Mouse (Mus musculus) frontal cortex, postnatal 10 days (tissue): Measurements from ENCODE around the gene Cd24a.

Source experiments
- DNase-seq, 2 experiments: peaks; one replicate each; pipeline ENCODE4 v3.0.0; 2022; ENCODE audit warnings: low spot score in 2 of 2, mixed read lengths in 1 of 2

Gene Cd24a

DNA sequence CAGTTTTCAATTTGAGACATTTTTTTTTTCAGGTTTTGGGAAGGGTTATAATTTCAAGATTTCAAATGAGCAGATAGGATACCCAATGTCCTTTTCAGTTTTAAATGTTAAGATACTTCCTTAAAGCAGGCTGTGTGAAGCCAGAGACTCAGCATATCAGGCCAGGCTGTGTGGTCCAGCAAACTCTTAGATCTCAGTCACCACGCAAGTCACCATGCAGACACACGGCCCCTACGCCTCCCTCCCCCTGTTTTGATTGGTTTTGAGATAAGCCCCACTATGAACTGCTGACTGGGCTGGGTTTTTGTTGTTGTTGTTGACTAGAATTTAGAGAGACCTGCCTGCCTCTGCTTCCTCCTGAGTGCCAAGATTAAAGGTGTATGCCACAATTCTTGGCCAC, 3.2 kb downstream of the Cd24a start:
- DNase-seq = no peak

DNA sequence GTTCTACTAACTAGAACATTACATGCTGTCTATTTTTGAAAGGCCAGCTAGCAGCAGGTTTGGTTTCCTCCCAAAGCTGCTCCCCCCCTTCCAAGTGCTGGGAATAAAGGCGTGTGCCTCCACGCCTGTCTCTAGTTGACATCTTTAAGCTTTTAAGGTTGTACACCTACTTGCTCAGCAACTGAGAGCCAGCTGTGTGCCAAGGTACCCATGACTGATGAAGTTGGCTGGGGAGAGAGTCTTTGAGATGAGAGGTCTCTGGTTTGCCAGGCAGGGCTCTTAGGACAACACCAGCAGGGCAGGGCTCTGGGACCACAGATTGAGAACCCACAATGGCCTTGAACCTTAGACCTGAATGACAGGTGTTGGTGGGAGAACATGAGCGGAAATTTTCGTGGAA, 6.5 kb downstream of the Cd24a start:
- no peak for DNase-seq

DNA sequence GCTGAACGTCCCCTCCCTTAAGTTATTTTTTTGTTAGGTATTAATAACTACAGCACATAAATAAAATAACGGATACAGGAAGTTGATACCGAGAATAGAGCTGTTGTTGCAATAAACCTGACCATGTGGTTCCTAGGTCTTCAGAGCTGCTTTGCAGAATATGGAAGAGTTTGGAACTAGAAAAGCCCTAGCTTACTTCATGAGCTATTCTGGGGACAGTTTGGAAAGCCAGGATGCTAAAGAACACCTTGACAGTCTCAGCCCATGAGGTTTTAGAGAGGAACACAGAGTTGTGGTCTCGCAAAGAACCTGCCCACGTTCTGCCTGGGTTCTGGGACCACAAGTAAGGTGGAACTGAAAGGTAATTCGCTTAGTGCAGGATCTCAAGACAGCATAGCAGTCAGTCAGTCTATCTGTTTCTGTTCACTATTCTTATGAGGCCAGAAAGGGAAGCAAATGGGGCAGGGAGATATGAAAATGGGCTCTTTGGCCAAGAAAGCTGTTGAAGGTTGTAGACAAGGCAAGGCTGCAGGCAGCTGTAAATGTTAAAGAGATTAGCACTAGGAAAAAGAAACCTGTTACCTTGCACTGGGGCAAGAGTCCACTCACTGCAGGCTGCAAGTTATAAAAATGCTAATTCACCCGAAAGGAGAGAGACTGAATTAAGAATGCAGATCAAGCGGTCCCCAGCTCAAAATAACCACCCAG, 10.5 kb downstream of the Cd24a start:
- DNase-seq = no peak

DNA sequence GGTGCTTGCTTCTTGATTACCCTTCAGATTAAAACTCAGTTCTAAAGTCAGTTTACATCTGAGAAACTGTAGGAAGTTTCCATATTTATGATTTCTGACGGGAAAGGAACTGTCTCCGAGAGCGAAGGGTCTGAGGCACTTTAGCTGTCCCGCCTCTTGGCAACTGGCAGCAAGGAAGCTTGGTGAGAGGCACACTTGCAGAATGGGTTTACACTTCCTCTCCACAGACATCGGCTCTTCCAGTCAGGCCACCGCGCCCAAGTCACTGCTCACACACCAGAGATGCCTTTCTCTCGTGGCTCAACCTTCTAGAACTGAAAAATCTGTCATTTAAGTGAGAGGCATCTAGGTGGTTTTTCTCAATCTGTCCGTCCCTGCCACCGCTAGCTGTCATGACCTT, 13.4 kb downstream of the Cd24a start:
- no peak for DNase-seq

DNA sequence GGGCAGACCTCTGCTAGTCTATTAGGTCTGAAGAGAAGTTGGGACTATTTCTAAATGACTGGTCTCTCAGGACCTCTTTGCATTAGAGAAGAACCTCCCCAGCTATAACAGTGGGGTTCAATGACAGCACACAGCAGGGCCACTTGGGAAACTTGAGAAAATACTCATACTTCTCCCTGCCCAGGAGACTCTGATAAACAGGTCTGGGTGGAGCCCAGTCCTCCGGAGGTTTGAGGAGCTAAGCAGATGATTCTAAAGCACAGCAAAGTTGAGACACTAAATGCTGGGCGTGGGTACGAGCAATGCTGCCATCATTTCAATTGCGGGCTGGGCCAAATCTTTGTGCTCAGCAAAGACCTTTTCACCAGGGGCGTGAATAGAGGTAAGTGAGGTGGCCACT, 15.1 kb downstream of the Cd24a start:
- no peak for DNase-seq

DNA sequence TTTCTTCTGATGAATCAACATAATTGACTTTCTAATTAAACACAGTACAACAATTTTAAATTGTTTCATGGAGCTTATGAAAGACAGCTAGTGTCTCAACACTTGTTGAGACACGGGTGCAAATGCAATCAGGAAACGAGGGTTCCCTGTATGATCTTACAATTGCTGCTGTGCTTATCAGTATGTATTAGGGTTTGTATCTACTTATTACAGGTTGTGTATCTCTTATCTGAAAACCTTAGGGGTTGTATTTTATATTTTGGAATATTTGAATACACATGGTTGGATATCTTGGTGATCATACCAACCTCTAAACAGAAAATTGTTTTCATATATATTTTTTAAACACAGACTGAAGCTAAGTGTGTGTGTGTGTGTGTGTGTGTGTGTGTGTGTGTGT, 16.1 kb downstream of the Cd24a start:
- DNase-seq = no peak

DNA sequence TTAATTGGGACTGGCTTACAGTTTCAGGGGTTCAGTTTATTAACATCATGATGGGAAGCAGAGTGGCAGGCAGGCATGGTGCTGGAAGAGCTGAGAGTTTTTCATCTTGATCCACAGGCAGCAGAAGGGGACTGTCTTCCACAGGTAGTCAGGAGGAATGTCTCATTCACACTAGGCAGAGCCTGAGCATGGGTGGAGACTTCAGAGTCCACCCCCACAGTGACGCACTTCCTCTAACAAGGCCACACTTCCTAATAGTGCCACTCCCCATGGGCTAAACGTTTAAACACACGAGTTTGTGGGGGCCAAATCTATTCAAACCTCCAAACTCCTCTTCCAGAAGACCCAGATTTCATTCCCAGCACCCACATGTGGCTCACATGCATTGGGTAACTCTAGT, 16.8 kb downstream of the Cd24a start:
- DNase-seq = no peak

DNA sequence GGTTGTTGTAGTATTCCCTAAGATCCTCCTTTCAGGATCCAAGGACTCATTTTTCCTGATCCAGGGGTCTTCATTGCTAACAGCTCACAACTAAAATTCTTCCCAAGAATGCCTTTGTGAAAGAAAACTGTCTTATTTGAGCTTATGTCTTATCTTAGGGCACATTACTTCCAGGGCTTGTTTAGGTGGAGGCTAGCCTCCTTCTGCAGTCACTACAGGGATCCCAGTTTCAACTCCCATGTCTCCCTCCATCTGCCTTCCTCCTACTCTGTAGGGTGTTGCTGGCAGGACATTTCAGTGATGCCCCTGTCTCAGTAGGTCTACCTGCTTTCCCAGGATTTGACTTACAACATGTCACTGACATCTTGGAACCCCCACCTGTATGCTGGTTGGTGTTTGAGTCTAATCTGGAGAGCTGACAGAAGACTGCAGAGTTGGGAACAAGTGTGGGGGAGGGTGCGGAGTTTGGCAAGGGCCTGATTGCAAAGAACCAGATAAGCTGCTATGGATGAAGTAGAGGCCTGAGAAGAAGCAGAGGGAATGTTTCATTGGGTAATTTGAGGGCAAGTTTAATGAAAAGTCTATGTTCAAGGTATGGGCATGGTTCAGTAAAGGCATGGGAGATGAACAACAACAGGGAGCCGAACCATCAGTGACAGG, 20.1 kb downstream of the Cd24a start:
- DNase-seq = no peak

DNA sequence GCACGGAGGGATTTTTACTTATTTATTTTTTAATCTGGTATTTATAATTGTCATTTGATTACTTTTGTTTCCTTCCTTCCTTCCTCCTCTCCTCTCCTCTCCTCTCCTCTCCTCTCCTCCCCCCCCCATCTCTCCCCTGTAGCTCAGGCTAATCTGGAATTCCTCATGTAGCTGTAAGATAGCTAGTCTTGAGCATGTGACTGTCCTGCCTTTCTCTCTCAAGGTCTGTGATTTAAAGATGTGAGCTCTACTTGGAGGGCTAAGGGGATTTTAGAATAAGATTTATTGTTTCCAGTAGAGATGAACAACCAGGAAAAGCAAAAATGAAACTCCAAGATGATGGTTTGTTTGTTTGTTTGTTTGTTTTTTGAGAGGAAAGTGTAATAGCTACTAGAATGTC, 23.0 kb downstream of the Cd24a start:
- no peak for DNase-seq

DNA sequence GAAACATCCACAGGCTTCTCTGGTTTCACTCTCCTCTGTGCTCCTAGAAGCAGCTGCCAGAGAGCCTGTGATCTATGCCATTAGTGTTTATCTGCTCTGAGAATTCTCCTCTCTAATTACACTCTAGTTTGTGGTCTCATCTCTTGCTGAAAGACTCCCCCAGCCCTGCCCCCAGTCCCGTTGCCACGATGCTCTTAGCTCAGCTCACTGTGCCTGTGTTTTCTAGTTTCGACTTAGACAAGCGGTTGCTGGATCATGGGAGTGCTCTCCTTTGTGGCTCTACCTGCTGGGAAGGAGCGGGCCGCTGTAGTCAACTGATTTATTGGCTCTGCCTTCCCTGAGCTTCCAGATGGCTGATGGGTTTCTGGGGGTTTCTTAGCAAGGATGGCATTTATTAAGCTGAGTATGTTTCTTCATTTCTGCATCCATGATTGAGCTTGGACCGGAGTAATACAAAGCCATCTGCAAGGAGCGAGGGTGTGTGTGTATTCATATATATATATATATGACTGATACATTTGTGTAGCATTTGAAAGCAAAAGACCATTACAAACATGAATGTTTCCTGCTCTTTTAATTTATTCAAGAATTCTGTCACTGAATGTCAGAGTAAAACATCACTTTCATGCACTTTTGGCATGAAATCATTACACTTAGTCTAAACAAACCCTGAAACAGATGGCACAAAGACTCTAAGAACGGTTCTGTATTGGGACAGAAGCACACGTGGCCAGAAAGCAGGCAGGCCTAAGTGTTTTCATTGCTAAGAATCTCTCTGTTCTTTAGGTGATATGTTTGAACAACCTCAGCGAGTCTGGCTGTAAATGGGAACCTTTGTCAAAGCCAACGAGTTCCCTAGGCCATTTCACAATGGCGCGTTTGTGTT, 23.7 kb downstream of the Cd24a start:
- DNase-seq = no peak

DNA sequence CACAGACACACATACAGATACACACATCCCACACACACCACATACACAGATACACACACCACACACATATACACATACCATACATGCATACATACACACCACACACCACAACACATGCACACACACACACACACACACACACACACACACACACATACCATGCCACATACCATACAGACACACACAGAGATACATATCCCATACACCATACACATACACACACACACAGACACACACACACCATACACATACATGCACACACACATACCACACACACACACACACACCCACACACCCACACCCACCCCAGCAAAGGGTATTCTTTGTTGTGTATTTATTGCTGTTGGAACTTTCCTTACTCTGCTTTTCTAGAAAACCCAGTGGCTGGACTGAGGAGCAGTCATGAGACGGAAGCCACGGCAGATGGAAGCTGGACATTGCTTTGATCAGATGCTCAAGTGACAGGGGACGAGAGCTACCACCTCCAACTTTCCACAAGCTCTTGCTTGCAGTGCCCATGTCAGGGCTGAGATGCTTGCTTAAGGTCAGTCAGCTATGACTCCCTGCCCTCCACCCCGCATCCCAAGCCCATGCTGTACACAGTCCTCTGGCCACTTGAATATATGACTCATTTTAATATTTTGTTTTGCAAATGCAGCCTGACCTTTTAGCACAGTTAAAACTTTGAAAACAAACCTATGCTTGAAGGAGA, 26.0 kb downstream of the Cd24a start:
- no peak for DNase-seq

DNA sequence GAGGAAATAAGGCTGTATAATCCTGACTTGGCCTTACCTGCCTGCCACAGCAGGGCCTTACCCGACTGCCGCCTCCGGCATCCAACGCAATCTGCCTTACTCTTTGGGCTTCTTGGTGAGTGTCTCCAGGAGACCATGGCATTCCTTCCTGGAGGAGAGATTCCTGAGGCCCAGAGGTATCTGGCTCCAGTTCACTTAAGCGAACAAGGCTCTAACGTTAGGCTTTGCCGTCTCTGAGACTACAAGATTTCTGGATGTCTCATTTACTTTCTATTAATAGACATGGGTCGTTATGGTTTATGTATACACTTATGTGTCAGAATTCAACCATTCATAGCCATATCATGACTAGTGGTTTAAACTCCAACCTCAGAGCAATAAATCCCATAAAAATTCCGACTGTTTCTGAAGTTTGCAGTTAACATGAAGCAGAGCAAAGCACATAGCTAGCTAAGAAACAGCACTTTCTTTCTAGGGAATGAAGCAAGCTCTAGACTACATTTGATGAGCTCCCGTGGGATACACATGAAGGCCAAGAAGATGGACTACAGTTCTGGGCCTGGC, 26.7 kb downstream of the Cd24a start:
- DNase-seq = no peak

DNA sequence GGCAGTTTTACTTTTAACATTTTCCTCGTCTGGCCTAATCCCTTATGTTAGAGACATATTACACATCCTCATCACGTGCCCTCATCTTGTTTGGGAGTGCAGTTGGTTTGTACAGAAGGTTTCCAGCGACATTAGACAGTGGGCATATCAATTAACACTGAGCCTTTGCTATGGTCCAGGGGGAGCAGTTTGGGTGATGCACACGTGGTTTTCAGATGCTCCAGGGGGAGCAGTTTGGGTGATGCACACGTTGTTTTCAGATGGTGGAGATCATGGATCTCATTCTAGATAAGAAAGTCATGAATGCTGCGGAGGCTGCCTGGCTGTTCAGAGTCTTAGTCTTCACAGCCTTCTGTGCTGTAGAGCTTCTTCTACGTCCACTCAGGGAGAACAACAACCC, 27.8 kb downstream of the Cd24a start:
- no peak for DNase-seq

DNA sequence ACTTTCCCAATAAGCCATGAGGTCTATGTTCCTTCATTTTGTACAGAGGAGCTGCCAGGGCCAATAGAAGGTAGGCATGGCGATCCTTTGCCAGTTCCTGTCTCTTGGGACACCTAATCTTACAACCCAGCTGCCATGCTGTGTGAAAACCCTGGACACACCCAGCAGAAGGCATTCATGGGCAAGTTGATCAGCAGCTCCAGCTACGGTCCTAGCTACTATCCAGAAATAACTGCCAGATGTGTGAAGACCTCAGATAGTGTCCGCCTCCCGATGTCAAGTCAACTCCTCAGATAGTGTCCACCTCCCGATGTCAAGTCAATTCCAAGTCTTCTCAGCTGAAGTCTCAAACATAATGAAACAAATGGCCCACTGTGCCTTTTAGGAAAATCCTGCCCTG, 31.4 kb downstream of the Cd24a start:
- no peak for DNase-seq

DNA sequence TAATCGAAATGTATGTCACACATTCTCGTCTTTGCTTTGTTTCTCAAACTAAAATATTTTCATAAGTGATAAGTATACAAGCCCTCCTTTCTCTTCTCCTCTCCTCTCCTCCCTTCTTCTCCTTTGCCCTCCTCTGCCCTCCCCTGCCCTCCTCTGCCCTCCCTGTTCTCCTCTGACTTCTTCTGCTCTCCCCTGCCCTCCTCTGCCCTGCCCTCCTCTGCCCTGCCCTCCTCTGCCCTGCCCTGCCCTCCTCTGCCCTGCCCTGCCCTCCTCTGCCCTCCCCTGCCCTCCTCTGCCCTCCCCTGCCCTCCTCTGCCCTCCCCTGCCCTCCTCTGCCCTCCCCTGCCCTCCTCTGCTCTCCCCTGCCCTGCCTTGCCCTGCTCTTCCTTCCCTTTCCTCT, 31.9 kb downstream of the Cd24a start:
- DNase-seq = no peak

DNA sequence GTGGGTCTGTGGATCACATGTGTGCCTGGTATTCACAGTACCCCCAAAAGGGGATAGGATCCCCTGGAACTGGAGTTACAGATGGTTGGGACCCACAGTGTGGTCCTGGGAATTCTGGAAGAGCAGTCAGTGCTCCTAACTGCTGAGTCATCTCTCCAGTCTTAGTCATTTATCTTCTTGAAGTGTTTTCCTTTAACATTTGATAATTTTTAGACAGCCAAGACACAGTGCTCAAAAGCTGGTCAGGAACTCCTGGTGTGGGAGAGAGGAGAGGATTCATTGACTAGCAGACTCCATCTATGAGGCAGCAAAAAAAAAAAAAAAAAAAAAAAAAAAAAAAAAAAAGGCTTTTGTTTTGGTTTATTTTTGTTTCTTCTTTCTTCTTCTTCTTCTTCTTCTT, 33.0 kb downstream of the Cd24a start:
- DNase-seq = no peak

DNA sequence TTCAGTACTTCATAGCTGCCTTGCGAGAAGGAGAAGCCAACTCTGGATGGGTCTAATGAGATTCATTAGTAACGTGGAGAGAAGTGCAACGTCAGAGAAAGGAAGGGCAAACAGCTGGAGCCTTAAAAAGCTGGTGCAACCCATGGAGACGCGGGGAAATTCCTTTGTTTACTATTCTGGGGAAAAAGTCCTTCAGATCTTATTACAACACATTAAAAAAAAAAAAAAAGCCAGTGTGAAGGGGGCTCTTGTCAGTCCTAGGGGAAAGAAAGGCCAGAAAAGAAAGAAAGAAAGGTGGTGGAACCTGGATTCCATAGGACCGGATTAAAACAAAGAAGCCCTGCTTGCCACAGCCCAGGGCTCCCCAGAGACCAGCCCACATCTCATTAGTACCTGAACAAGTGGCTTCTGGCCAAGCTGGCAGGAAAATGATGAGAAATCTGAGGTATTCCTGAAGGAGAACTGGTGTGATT, 41.0 kb downstream of the Cd24a start:
- DNase-seq = no peak

DNA sequence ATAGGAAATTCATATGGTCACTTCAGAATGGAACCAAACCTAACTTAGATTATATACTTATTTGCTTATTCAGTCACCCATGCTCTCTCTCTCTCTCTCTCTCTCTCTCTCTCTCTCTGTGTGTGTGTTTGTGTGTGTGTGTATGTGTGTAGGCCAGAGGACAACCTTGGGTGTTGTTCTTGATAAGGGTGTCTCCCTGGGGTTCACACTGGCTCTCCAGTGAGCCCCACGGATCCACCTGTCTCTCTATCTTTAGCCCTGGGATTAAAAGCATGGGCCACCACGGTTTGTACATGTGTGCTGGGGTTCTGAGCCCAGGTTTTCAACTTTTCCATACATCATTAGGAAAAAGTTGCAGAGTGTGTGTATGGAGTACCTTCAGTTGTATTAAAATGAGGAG, 41.9 kb downstream of the Cd24a start:
- DNase-seq = no peak

DNA sequence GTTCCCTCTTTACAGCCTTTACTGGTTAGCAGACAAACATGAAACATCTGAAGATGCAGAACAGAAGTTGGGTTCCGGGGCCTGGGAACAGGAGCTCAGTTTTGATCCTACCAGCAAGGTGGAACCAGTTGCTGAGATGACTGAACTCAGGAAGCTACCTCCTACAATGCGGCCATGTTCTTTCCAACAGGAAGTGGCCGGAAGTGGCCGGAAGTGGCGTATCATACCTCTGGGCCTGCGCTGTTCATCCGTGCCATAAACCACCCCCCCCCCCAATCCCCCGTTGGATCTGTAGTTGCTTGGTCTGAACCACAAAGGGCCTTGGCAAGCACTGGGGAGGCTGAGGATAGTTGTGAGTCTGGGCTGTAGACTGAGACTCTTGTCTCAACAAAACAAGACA, 45.4 kb downstream of the Cd24a start:
- no peak for DNase-seq

DNA sequence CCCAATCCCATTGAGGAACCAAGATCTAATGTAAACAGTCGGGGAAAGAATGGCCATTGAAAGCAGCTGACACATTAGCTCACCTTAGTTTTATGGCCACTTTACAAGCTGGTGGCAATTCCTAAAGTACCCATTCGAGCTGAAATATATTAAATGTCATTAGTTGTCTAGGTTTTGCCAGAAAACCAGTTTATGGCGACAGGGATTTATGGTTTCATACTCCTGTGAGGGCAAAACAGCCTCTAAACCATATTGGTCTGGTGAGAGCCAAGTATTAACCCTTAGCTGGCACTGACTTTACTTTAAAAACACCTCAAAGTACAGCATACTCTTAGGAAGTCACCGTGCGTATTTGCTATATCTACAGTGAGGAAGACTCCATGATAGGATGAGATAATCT, 46.3 kb downstream of the Cd24a start:
- DNase-seq = no peak

DNA sequence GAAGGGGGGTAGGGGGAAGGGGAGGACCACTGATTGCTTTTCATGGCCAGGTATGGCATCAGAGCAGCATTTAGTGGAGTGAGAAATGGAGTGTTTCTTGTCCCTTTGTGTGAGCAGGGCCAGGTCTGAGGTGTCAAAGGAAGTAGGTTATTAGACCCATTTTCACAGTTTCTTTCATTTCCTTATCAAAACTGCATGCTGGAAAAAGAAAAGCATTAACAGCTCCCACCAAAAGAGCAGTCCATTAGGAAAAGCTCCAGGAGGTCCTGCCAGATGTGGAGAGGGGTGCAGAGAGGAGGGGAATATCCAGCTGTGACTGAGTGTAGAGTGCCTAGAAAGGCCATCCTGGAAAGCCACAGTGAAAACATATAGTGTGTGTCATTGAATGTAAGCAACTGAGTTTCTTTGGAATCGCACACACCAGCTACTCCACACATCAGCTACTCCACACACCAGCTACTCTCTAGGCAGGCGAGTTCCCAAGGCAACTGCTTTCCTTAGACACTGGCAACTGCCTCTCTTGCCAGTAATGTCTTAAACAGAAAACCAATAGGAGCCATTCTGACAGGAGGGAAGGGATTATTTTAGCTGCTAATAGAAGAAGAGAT, 46.8 kb downstream of the Cd24a start:
- no peak for DNase-seq
